Mouse (Mus musculus): ENCODE data around the gene St3gal4. TPM values are rescaled to one million over a fixed set of nuclear protein-coding genes. Genes with fewer than 3 reads are reported as not detected.

St3gal4 gene
- total and polyA plus RNA-seq, 2 experiments: 26.5 to 74.6 TPM

- Histone ChIP-seq H3K36me3 (ENCODE audit: control insufficient read depth, insufficient read depth, low read length) (peaks cover 39% of the 10 kb centered on the region), H3K27ac (replicated peaks; ENCODE audit: insufficient read depth, low read depth, low read length) (peak overlapping the region; percentile 32; the same call in 1 of the 2 replicates), H3K9ac (ENCODE audit: low read depth, low read length) (no peak overlapping the region), H3K4me3 (ENCODE audit: insufficient read depth, low read depth, low read length) (no peak overlapping the region), H3K27me3 (ENCODE audit: control insufficient read depth, insufficient read depth, low read length) (no peaks in the 10 kb centered on the region), H3K4me1 (ENCODE audit: control insufficient read depth, insufficient read depth, low read length) (peaks cover 13% of the 10 kb centered on the region), H3K79me2 (ENCODE audit: control insufficient read depth, insufficient read depth, low read length) (no peaks in the 10 kb centered on the region)
- 67% methylated on average over 2 of the region's 2 CpGs for WGBS
- TF ChIP-seq POLR2A (IDR thresholded peaks at IDR 0.05; ENCODE audit: extremely low read depth, insufficient read depth, low read length) (no peak), CTCF (IDR thresholded peaks at IDR 0.05; ENCODE audit: low read depth, low read length) (no peak)
- peak; percentile 50 for DNase-seq (ENCODE audit: extremely low read depth, low read depth, low spot score)
Measured at GRCm38 (mm10) chr9:35045756-35046155, 73.3 kb downstream of the St3gal4 start.

- Histone ChIP-seq H3K9ac (ENCODE audit: low read depth, low read length) (no peak overlapping the region), H3K27ac (replicated peaks; ENCODE audit: insufficient read depth, low read depth, low read length) (peak overlapping the region; percentile 32; the same call in 1 of the 2 replicates), H3K27me3 (ENCODE audit: control insufficient read depth, insufficient read depth, low read length) (no peaks in the 10 kb centered on the region), H3K36me3 (ENCODE audit: control insufficient read depth, insufficient read depth, low read length) (peaks cover 34% of the 10 kb centered on the region), H3K4me1 (ENCODE audit: control insufficient read depth, insufficient read depth, low read length) (peaks cover 13% of the 10 kb centered on the region), H3K4me3 (ENCODE audit: insufficient read depth, low read depth, low read length) (no peak overlapping the region), H3K79me2 (ENCODE audit: control insufficient read depth, insufficient read depth, low read length) (no peaks in the 10 kb centered on the region)
- TF ChIP-seq POLR2A (IDR thresholded peaks at IDR 0.05; ENCODE audit: extremely low read depth, insufficient read depth, low read length) (no peak), CTCF (IDR thresholded peaks at IDR 0.05; ENCODE audit: low read depth, low read length) (no peak)
- WGBS: 15% methylated on average over 11 of the region's 11 CpGs
- DNase-seq (ENCODE audit: extremely low read depth, low read depth, low spot score): peak; percentile 76
Measured at GRCm38 (mm10) chr9:35045031-35045531, 74.0 kb downstream of the St3gal4 start.

DNA sequence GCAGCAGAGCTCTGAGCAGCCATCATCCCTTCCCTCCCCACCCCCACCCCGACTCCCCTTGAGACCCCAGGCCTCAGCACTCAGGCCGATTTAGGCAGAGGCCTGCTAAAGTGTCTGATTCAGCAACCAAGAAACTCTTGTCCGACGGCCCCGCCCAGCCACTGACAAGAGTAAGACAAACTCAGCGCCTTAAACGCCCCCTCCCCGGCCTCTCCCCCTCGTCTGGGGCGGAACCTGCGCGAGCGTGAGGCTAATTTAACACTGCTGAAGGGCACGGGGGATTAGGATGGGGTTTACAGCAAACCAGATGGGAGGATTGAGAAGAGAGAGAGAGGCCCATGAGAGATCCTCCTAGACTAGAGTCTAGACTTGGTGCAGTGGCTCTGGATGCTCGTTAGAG lies 74.6 kb downstream of the St3gal4 start:
- Histone ChIP-seq H3K36me3 (ENCODE audit: control insufficient read depth, insufficient read depth, low read length) (peaks cover 28% of the 10 kb centered on the region), H3K79me2 (ENCODE audit: control insufficient read depth, insufficient read depth, low read length) (no peaks in the 10 kb centered on the region), H3K4me1 (ENCODE audit: control insufficient read depth, insufficient read depth, low read length) (peaks cover 18% of the 10 kb centered on the region), H3K27ac (replicated peaks; ENCODE audit: insufficient read depth, low read depth, low read length) (peak overlapping the region; percentile 29; the same call in 1 of the 2 replicates), H3K9ac (ENCODE audit: low read depth, low read length) (no peak overlapping the region), H3K27me3 (ENCODE audit: control insufficient read depth, insufficient read depth, low read length) (no peaks in the 10 kb centered on the region), H3K4me3 (ENCODE audit: insufficient read depth, low read depth, low read length) (no peak overlapping the region)
- 73% methylated on average over 15 of the region's 15 CpGs for WGBS
- DNase-seq (ENCODE audit: extremely low read depth, low read depth, low spot score): no peak
- TF ChIP-seq POLR2A (IDR thresholded peaks at IDR 0.05; ENCODE audit: extremely low read depth, insufficient read depth, low read length): no peak
- no peak for TF ChIP-seq CTCF (IDR thresholded peaks at IDR 0.05; ENCODE audit: low read depth, low read length)

DNA sequence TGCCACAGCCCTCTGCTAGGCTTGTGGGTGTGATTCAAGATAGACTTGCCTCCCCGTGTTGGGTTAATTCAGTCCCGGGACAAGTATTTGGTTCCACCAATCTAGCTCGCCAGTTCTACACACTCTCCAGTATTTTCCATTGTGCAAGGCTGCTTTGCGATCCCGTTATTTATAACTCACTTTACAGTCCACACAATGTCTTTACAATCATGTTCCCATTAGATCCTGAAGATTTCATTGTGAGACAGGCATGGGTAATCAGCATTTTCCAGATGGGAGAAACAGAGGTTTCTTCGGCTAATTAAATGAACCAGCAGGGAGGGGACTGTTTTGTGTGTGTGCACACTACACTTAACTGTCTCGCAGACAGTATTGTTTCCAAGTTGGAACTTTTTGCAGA lies 75.4 kb downstream of the St3gal4 start:
- no peak for TF ChIP-seq POLR2A (IDR thresholded peaks at IDR 0.05; ENCODE audit: extremely low read depth, insufficient read depth, low read length)
- TF ChIP-seq CTCF (IDR thresholded peaks at IDR 0.05; ENCODE audit: low read depth, low read length): no peak

DNA sequence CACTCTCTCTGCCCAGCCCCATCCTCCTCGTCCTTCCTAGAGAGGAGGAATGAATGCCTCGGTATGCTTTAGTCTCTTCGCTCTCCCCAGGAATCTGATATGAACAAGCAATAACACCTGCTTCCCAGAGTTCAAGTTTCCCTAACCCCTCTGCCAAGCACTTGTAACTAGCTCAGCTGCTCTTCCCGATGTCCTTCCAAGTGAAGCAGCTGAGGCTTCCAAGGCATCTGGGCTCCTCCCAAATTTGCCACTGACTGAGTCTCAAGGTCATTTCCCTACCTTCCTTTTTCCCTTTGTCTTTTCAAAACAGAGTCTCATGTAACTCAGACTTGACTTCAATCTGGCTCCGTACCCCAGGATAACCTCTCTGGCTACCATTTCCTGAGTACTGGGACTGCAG lies 77.6 kb downstream of the St3gal4 start:
- H3K27me3 ChIP-seq (ENCODE audit: control insufficient read depth, insufficient read depth, low read length): no peaks in the 10 kb centered on the region
- H3K4me1 ChIP-seq (ENCODE audit: control insufficient read depth, insufficient read depth, low read length): peaks cover 20% of the 10 kb centered on the region
- H3K79me2 ChIP-seq (ENCODE audit: control insufficient read depth, insufficient read depth, low read length): no peaks in the 10 kb centered on the region
- no peak for TF ChIP-seq CTCF (IDR thresholded peaks at IDR 0.05; ENCODE audit: low read depth, low read length)
- TF ChIP-seq POLR2A (IDR thresholded peaks at IDR 0.05; ENCODE audit: extremely low read depth, insufficient read depth, low read length): no peak
- H3K9ac ChIP-seq (ENCODE audit: low read depth, low read length): no peak overlapping the region
- WGBS: 66% methylated on average over 5 of the region's 5 CpGs
- DNase-seq (ENCODE audit: extremely low read depth, low read depth, low spot score): no peak
- no peak overlapping the region for H3K27ac ChIP-seq (replicated peaks; ENCODE audit: insufficient read depth, low read depth, low read length)
- H3K4me3 ChIP-seq (ENCODE audit: insufficient read depth, low read depth, low read length): no peak overlapping the region
- H3K36me3 ChIP-seq (ENCODE audit: control insufficient read depth, insufficient read depth, low read length): no peaks in the 10 kb centered on the region; the same call in 1 of the 2 replicates

More for the DNA sequence above, 75.4 kb downstream of the St3gal4 start:
- peaks cover 19% of the 10 kb centered on the region for H3K36me3 ChIP-seq (ENCODE audit: control insufficient read depth, insufficient read depth, low read length)
- H3K27ac ChIP-seq (replicated peaks; ENCODE audit: insufficient read depth, low read depth, low read length): no peak overlapping the region
- peaks cover 20% of the 10 kb centered on the region for H3K4me1 ChIP-seq (ENCODE audit: control insufficient read depth, insufficient read depth, low read length)
- no peak for DNase-seq (ENCODE audit: extremely low read depth, low read depth, low spot score)
- no peaks in the 10 kb centered on the region for H3K27me3 ChIP-seq (ENCODE audit: control insufficient read depth, insufficient read depth, low read length)
- no peak overlapping the region for H3K4me3 ChIP-seq (ENCODE audit: insufficient read depth, low read depth, low read length)
- no peaks in the 10 kb centered on the region for H3K79me2 ChIP-seq (ENCODE audit: control insufficient read depth, insufficient read depth, low read length)
- 78% methylated on average over 7 of the region's 7 CpGs for WGBS
- H3K9ac ChIP-seq (ENCODE audit: low read depth, low read length): no peak overlapping the region

- TF ChIP-seq CTCF (IDR thresholded peaks at IDR 0.05; ENCODE audit: low read depth, low read length): no peak
- TF ChIP-seq POLR2A (IDR thresholded peaks at IDR 0.05; ENCODE audit: extremely low read depth, insufficient read depth, low read length): no peak
- peak overlapping the region; percentile 72 for H3K27ac ChIP-seq (replicated peaks; ENCODE audit: insufficient read depth, low read depth, low read length)
- no peaks in the 10 kb centered on the region; the same call in 1 of the 2 replicates for H3K36me3 ChIP-seq (ENCODE audit: control insufficient read depth, insufficient read depth, low read length)
- no peak overlapping the region for H3K4me3 ChIP-seq (ENCODE audit: insufficient read depth, low read depth, low read length)
- no peaks in the 10 kb centered on the region for H3K79me2 ChIP-seq (ENCODE audit: control insufficient read depth, insufficient read depth, low read length)
- 0 out of 2 replicates have a peak, but pooled peaks cover 9% of the 10 kb centered on the region for H3K4me1 ChIP-seq (ENCODE audit: control insufficient read depth, insufficient read depth, low read length)
- no peaks in the 10 kb centered on the region for H3K27me3 ChIP-seq (ENCODE audit: control insufficient read depth, insufficient read depth, low read length)
- WGBS: 54% methylated on average over 5 of the region's 5 CpGs
- peak overlapping the region; percentile 14; the same call in 1 of the 2 replicates for H3K9ac ChIP-seq (ENCODE audit: low read depth, low read length)
- no peak for DNase-seq (ENCODE audit: extremely low read depth, low read depth, low spot score)
Measured at GRCm38 (mm10) chr9:35039846-35040245, 79.2 kb downstream of the St3gal4 start.

All from liver, adult 2 months (tissue).